Mouse (Mus musculus) midbrain, embryonic 13.5 days (tissue): ENCODE results near the gene Cnpy1. TPM values are rescaled to one million over a fixed set of nuclear protein-coding genes. Genes with fewer than 3 reads are reported as not detected.

Experiments
- ATAC-seq: fragments of 200-750 bp; cut with Nextera tagmentation; 2 replicates; pipeline ENCODE4 v1.8.0; 2017; ENCODE audit warnings: mild to moderate bottlenecking, moderate TSS enrichment, moderate library complexity
- H3K27ac ChIP-seq: fragments of 300-500 bp; sonication (generic); 2 replicates; pipeline ENCODE4 v1.5.1; 2015; ENCODE audit warnings: inconsistent platforms, mild to moderate bottlenecking, moderate library complexity
- H3K27me3 ChIP-seq: fragments of 300-500 bp; sonication (generic); 2 replicates; pipeline ENCODE4 v1.6.1; 2015; ENCODE audit warnings: mild to moderate bottlenecking, inconsistent platforms
- H3K36me3 ChIP-seq: fragments of 300-500 bp; sonication (generic); 2 replicates; pipeline ENCODE4 v1.6.1; 2015; ENCODE audit warnings: mild to moderate bottlenecking, inconsistent platforms
- H3K4me1 ChIP-seq: fragments of 300-500 bp; sonication (generic); replicated peaks from 2 replicates; pipeline ENCODE4 v1.6.1; 2015; ENCODE audit warnings: inconsistent platforms
- H3K4me2 ChIP-seq: fragments of 300-500 bp; sonication (generic); replicated peaks from 2 replicates; pipeline ENCODE4 v1.6.1; 2015; ENCODE audit warnings: moderate library complexity, mild to moderate bottlenecking, inconsistent platforms
- H3K4me3 ChIP-seq: fragments of 300-500 bp; sonication (generic); replicated peaks from 2 replicates; pipeline ENCODE4 v1.5.1; 2015; ENCODE audit warnings: mild to moderate bottlenecking, inconsistent platforms
- H3K9ac ChIP-seq: fragments of 300-500 bp; sonication (generic); replicated peaks from 2 replicates; pipeline ENCODE4 v1.6.1; 2015; ENCODE audit warnings: mild to moderate bottlenecking, inconsistent platforms
- H3K9me3 ChIP-seq: fragments of 300-500 bp; sonication (generic); 2 replicates; pipeline ENCODE4 v1.6.1; 2016; ENCODE audit warnings: mild to moderate bottlenecking, inconsistent platforms
- WGBS: fragments of 180-500 bp; shearing (Covaris S2); methylation state at CpG from one replicate; pipeline ENCODE4 v1.1.7; 2015; 5-methylcytosine and 5-hydroxymethylcytosine counted together
- polyA plus RNA-seq: library from polyadenylated mRNA; unstranded; fragments of >200 nt; fragmentation: Nextera tagmentation; extraction: Ambion mirVana; gene quantifications from 2 replicates; pipeline ENCODE4 v1.2.1, GENCODE M21; 2015

Cnpy1 gene
- polyA plus RNA-seq, 1 experiment from 2014 or later, result 85.5 TPM

- 8% methylated on average over 20 of the region's 20 CpGs for WGBS
- Histone ChIP-seq H3K27me3 (peaks cover 75% of the 10 kb centered on the region), H3K4me2 (peak overlapping the region; percentile 80), H3K4me1 (peaks cover 40% of the 10 kb centered on the region), H3K36me3 (no peaks in the 10 kb centered on the region), H3K27ac (peak overlapping the region; percentile 91), H3K4me3 (peak overlapping the region; percentile 57), H3K9me3 (no peaks in the 10 kb centered on the region), H3K9ac (peak overlapping the region; percentile 85)
- no peak for ATAC-seq
Observed at GRCm38 (mm10) chr5:28208726-28209520, 36.7 kb downstream of the Cnpy1 start.

- Histone ChIP-seq H3K4me2 (peak overlapping the region; percentile 43), H3K36me3 (no peaks in the 10 kb centered on the region), H3K9ac (peak overlapping the region; percentile 30), H3K4me3 (peak overlapping the region; percentile 57), H3K27ac (peak overlapping the region; percentile 39; the same call in 1 of the 2 replicates), H3K4me1 (peaks cover 37% of the 10 kb centered on the region), H3K27me3 (peaks cover 68% of the 10 kb centered on the region), H3K9me3 (no peaks in the 10 kb centered on the region)
- WGBS, result 42% methylated on average over 4 of the region's 4 CpGs
- ATAC-seq, result no peak
Observed at GRCm38 (mm10) chr5:28207043-28207442, 38.6 kb downstream of the Cnpy1 start.

DNA sequence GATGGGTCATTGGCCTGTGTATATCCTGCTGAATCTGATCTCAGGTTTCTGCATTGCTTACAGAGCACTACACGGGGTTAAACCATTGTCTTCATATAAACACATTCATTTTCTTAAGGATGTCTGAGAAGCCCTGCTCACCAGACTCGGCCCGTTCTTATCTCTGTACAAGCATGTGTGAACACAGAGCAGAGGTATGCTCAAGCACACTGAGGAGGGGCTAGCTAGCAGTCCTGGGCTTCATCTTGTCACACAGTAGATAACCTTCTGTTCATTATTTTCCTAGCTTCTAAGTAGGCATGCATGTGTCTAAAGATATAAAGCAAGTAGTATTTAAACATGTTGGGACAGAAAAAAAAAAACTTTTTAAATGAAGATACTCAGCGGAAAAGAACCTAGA, 39.2 kb downstream of the Cnpy1 start:
- Histone ChIP-seq H3K27me3 (peaks cover 64% of the 10 kb centered on the region), H3K9ac (peak overlapping the region; percentile 52), H3K9me3 (no peaks in the 10 kb centered on the region), H3K36me3 (no peaks in the 10 kb centered on the region), H3K27ac (peak overlapping the region; percentile 47; the same call in 1 of the 2 replicates), H3K4me3 (peak overlapping the region; percentile 24), H3K4me2 (peak overlapping the region; percentile 43), H3K4me1 (peaks cover 31% of the 10 kb centered on the region)
- ATAC-seq, result no peak
- WGBS, result 51% methylated on average over 4 of the region's 4 CpGs

DNA sequence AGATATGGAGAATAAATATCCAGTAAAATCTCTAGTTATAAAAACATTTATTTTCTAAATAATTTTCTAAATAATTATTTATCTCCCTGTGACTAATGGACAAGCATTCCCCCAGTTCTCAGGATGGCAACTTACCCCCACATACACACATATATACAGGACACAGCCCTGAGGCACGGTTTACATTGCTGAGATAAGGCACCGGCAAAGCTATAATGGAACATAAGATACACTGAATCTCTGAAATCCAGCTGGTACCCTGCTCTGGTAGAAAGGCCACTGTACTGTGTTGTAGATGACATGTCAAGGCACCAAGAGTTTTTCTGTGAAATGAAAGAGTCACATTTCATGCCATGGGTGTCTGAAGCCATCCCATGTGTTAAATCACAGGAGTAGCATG, 40.9 kb downstream of the Cnpy1 start:
- H3K9ac ChIP-seq, result no peak overlapping the region
- WGBS, result 78% methylated on average over 2 of the region's 2 CpGs
- H3K27me3 ChIP-seq, result peaks cover 48% of the 10 kb centered on the region
- H3K4me1 ChIP-seq, result peaks cover 14% of the 10 kb centered on the region
- no peak for ATAC-seq
- H3K4me2 ChIP-seq, result peak overlapping the region; percentile 25
- H3K9me3 ChIP-seq, result no peaks in the 10 kb centered on the region
- no peaks in the 10 kb centered on the region for H3K36me3 ChIP-seq
- no peak overlapping the region for H3K4me3 ChIP-seq
- H3K27ac ChIP-seq, result no peak overlapping the region

DNA sequence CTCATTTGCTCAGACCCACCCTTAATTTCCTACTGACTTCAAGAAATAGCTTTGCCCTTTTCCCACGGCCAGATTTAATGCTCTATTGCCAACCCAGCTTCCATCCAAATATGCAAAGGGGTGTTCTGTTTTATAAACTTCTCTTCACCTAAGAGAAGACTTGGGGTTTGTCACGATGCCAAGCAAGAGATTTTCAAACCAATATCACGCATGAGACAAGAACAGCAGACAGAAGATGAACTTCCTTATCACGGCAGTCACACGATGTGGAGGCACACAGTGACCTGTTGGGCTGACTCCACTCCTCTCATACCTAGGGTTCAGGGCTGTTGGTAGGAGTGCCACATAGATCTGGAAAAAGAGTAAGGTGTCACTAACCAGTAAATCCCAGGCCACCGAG, 42.5 kb downstream of the Cnpy1 start:
- Histone ChIP-seq H3K27ac (no peak overlapping the region), H3K27me3 (peaks cover 40% of the 10 kb centered on the region), H3K9me3 (no peaks in the 10 kb centered on the region), H3K36me3 (no peaks in the 10 kb centered on the region), H3K4me1 (peaks cover 20% of the 10 kb centered on the region), H3K4me2 (peak overlapping the region; percentile 19), H3K4me3 (no peak overlapping the region), H3K9ac (0 out of 2 replicates have a peak overlapping the region, but pooled peaks have one; percentile 36)
- ATAC-seq, result no peak
- 68% methylated on average over 6 of the region's 6 CpGs for WGBS

DNA sequence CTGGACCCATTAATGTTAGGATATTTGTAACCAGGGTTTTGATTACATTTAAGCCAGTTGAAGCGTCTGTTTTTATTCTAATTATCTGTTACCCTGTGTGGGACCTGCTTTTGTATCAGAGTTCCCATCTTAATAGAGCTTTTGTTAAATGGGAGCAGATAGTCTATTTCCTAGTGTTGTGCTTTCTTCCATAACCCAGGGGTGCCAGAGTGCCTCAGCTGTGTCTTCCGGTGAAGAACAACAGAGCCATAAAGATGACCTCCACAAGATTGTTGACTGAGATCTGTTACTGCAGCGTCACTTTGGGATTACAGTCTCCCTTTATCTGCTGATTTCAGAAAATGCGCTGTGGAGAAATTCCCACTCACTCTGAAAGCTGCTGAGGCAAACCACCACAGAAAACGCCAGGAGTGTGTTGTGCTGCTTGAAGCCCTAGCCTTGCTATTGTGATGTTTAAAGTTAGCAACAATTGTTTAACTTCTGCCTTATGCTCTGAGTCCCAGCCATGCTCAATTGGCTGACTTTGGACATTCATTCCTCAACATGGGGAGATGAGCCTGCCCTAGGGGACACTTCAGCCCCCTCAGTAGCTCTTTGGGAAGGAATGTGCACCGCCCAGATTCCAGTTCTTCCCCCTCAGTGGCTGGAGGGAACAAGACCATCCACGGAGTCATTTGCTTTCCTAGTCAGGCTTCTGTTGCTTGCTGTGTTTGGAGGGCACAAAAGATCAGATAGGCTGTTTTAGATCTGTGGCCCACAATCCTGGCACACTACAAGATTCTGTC, 46.3 kb downstream of the Cnpy1 start:
- Histone ChIP-seq H3K4me3 (no peak overlapping the region), H3K4me1 (peaks cover 18% of the 10 kb centered on the region; the same call in 1 of the 2 replicates), H3K27ac (no peak overlapping the region), H3K9ac (no peak overlapping the region), H3K4me2 (no peak overlapping the region), H3K36me3 (no peaks in the 10 kb centered on the region), H3K27me3 (peaks cover 25% of the 10 kb centered on the region), H3K9me3 (no peaks in the 10 kb centered on the region)
- ATAC-seq, result no peak
- WGBS, result 34% methylated on average over 7 of the region's 7 CpGs

- Histone ChIP-seq H3K9ac (no peak overlapping the region), H3K36me3 (no peaks in the 10 kb centered on the region), H3K4me1 (peaks cover 36% of the 10 kb centered on the region), H3K27me3 (peaks cover 17% of the 10 kb centered on the region), H3K4me2 (no peak overlapping the region), H3K9me3 (no peaks in the 10 kb centered on the region), H3K4me3 (no peak overlapping the region), H3K27ac (no peak overlapping the region)
- WGBS, result 47% methylated on average over 2 of the region's 2 CpGs
- ATAC-seq, result 0 out of 2 replicates have a peak, but pooled peaks have one; percentile 5
Observed at GRCm38 (mm10) chr5:28195473-28195872, 50.1 kb downstream of the Cnpy1 start.

GRCm38 (mm10) chr5:28192099-28192454, 53.5 kb downstream of the Cnpy1 start:
- H3K9ac ChIP-seq, result no peak overlapping the region
- peaks cover 14% of the 10 kb centered on the region for H3K27me3 ChIP-seq
- peak; percentile 38 for ATAC-seq
- 8% methylated on average over 4 of the region's 4 CpGs for WGBS
- H3K4me3 ChIP-seq, result no peak overlapping the region
- no peak overlapping the region for H3K4me2 ChIP-seq
- no peaks in the 10 kb centered on the region for H3K36me3 ChIP-seq
- H3K4me1 ChIP-seq, result peaks cover 25% of the 10 kb centered on the region
- H3K9me3 ChIP-seq, result no peaks in the 10 kb centered on the region
- peak overlapping the region; percentile 42 for H3K27ac ChIP-seq

DNA sequence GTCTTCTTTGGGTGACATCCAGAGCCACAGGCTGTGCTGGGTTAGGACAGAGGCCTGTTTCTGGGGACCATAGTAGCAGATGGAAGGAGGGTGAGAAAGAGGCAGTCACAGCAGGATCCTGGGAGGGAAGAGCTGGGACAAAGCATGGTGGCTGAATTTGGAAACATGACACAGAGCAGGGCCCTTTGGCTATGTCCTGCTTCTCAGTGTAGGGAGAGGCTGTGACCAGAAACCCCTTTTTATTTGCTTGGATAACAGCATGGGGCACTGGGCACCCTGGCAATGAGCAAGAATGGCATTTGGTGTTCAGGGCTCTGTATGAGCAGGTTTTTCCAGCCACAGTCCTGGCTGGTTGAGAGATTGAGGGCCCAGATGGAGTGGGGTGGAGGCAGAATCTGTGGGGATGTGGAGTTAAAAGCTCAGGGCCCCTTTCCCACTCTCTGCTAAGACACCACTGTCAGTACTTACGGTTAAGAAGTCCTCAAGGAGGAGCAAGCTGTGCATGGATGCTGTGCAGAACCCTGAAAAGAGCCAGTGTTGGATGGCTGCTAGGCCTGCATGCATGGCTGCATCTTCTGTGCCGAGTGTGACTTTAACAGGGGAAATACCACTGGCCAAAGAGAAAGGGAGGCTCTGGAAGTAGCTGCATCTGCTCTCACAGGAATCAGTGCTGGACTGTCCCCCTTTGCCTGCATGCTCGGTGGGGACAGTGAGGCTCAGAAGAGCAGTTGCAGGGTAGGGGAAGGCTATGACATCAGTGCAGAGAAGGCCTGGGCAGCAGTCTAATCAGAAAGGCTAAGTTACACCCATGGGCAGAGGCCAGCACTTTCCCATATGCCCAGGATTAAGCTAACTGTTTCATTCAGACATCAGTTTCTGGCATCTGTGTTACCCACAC, 54.2 kb downstream of the Cnpy1 start:
- Histone ChIP-seq H3K27me3 (peaks cover 14% of the 10 kb centered on the region), H3K4me3 (no peak overlapping the region), H3K9ac (no peak overlapping the region; the same call in 1 of the 2 replicates), H3K36me3 (no peaks in the 10 kb centered on the region), H3K4me1 (peaks cover 25% of the 10 kb centered on the region), H3K4me2 (no peak overlapping the region), H3K9me3 (no peaks in the 10 kb centered on the region), H3K27ac (peak overlapping the region; percentile 42)
- peak; percentile 43 for ATAC-seq
- 10% methylated on average over 3 of the region's 3 CpGs for WGBS

- H3K27me3 ChIP-seq, result peaks cover 94% of the 10 kb centered on the region
- WGBS, result 3% methylated on average over 7 of the region's 7 CpGs
- no peak overlapping the region for H3K9ac ChIP-seq
- H3K4me1 ChIP-seq, result peaks cover 51% of the 10 kb centered on the region
- ATAC-seq, result 0 out of 2 replicates have a peak, but pooled peaks have one; percentile 31
- peak overlapping the region; percentile 27 for H3K4me2 ChIP-seq
- no peaks in the 10 kb centered on the region for H3K36me3 ChIP-seq
- no peaks in the 10 kb centered on the region for H3K9me3 ChIP-seq
- peak overlapping the region; percentile 53; the same call in 1 of the 2 replicates for H3K27ac ChIP-seq
- H3K4me3 ChIP-seq, result no peak overlapping the region
Observed at GRCm38 (mm10) chr5:28179237-28179790, 66.3 kb downstream of the Cnpy1 start.

DNA sequence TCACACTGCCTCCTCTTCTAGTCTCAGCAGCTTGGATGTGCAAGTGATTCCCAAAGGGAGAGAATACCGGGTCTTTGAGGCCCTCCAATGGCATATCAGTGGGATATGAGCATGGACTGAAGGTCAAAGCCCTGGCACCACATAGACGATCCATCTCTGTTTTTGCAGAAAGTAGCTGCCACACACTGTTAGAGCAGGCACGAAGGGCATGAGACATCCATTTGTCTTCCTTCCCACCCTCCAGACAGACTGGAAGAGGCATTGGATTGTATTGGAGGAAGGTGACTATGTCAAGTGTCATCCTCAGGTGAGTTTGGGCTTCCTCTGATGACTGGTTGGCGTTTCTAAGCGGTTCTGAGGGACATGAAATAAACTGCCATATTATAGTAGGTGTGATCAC, 67.3 kb downstream of the Cnpy1 start:
- Histone ChIP-seq H3K9ac (no peak overlapping the region), H3K9me3 (no peaks in the 10 kb centered on the region), H3K4me2 (no peak overlapping the region), H3K4me1 (peaks cover 61% of the 10 kb centered on the region), H3K27ac (no peak overlapping the region), H3K27me3 (peaks cover 95% of the 10 kb centered on the region), H3K4me3 (no peak overlapping the region), H3K36me3 (no peaks in the 10 kb centered on the region)
- 19% methylated on average over 5 of the region's 5 CpGs for WGBS
- ATAC-seq, result no peak
